Mouse (Mus musculus) midbrain, embryonic 12.5 days (tissue): ENCODE data around the gene Tmf1. TPM values are rescaled to one million over a fixed set of nuclear protein-coding genes. Genes with fewer than 3 reads are reported as not detected.
A peak's percentile ranks its signal among the peaks of the same experiment; 100 is the strongest.

Source experiments
- ATAC-seq: fragments of 200-750 bp; cut with Nextera tagmentation; 2 replicates; pipeline ENCODE4 v1.8.0; 2017; ENCODE audit warnings: low read depth, moderate TSS enrichment, moderate library complexity; ENCODE audit not compliant: low FRiP score
- H3K27ac ChIP-seq: fragments of 300-500 bp; sonication (generic); replicated peaks from 2 replicates; pipeline ENCODE4 v1.5.1; 2016; ENCODE audit warnings: mild to moderate bottlenecking
- H3K27me3 ChIP-seq: fragments of 300-500 bp; sonication (generic); 2 replicates; pipeline ENCODE4 v1.6.1; 2016; ENCODE audit warnings: mild to moderate bottlenecking
- H3K36me3 ChIP-seq: fragments of 300-500 bp; sonication (generic); 2 replicates; pipeline ENCODE4 v1.6.1; 2016
- H3K4me1 ChIP-seq: fragments of 300-500 bp; sonication (generic); 2 replicates; pipeline ENCODE4 v1.6.1; 2016
- H3K4me2 ChIP-seq: fragments of 300-500 bp; sonication (generic); replicated peaks from 2 replicates; pipeline ENCODE4 v1.6.1; 2016; ENCODE audit warnings: mild to moderate bottlenecking, moderate library complexity
- H3K4me3 ChIP-seq: fragments of 300-500 bp; sonication (generic); 2 replicates; pipeline ENCODE4 v1.5.1; 2016; ENCODE audit warnings: mild to moderate bottlenecking
- H3K9ac ChIP-seq: fragments of 300-500 bp; sonication (generic); replicated peaks from 2 replicates; pipeline ENCODE4 v1.6.1; 2016; ENCODE audit warnings: mild to moderate bottlenecking, moderate library complexity
- H3K9me3 ChIP-seq: fragments of 300-500 bp; sonication (generic); 2 replicates; pipeline ENCODE4 v1.6.1; 2016; ENCODE audit warnings: mild to moderate bottlenecking
- WGBS: fragments of 180-500 bp; shearing (Covaris S2); methylation state at CpG from one replicate; pipeline ENCODE4 v1.1.7; 2016; 5-methylcytosine and 5-hydroxymethylcytosine counted together
- polyA plus RNA-seq: library from polyadenylated mRNA; unstranded; fragments of >200 nt; fragmentation: Nextera tagmentation; extraction: Ambion mirVana; gene quantifications from 2 replicates; pipeline ENCODE4 v1.2.1, GENCODE M21; 2016

The Tmf1 gene
- polyA plus RNA-seq, result 34.3 and 35.8 TPM in 2 replicates

- Histone ChIP-seq H3K4me1 (peaks cover 15% of the 10 kb centered on the region), H3K4me3 (peak within 1 kb of the TSS; percentile 93), H3K27ac (peak within 1 kb of the TSS; percentile 95), H3K9ac (peak within 1 kb of the TSS; percentile 94), H3K27me3 (peaks cover 8% of the 10 kb centered on the region; the same call in 1 of the 2 replicates), H3K36me3 (peaks cover 8% of the 10 kb centered on the region), H3K9me3 (no peaks in the 10 kb centered on the region), H3K4me2 (peak within 1 kb of the TSS; percentile 70)
- under 1% methylated on average over 63 of the region's 80 CpGs for WGBS
- peak; percentile 96 for ATAC-seq
These were observed at the start of gene Tmf1 for GRCm38 (mm10) chr6:97178491-97179366. TSS of gene Tmf1 (minus strand) at chr6:97179122.

- no peak for ATAC-seq
- WGBS, result 94% methylated on average over 9 of the region's 9 CpGs
These were observed 48.3 kb upstream of the Tmf1 start for GRCm38 (mm10) chr6:97227067-97227847.

GRCm38 (mm10) chr6:97226083-97226491 is 47.2 kb upstream of the Tmf1 start:
- Histone ChIP-seq H3K36me3 (peaks cover 13% of the 10 kb centered on the region), H3K4me1 (peaks cover 14% of the 10 kb centered on the region), H3K4me2 (no peak overlapping the region), H3K27ac (no peak overlapping the region), H3K9me3 (no peaks in the 10 kb centered on the region), H3K27me3 (no peaks in the 10 kb centered on the region), H3K9ac (no peak overlapping the region), H3K4me3 (no peak overlapping the region)
- WGBS, result 47% methylated on average over 1 of the region's 1 CpGs
- ATAC-seq, result no peak

More at GRCm38 (mm10) chr6:97227067-97227847, 48.3 kb upstream of the Tmf1 start:
- no peaks in the 10 kb centered on the region for H3K27me3 ChIP-seq
- no peak overlapping the region for H3K4me2 ChIP-seq
- H3K9ac ChIP-seq, result no peak overlapping the region
- H3K4me1 ChIP-seq, result peaks cover 6% of the 10 kb centered on the region
- peaks cover 18% of the 10 kb centered on the region for H3K36me3 ChIP-seq
- H3K27ac ChIP-seq, result no peak overlapping the region
- no peak overlapping the region for H3K4me3 ChIP-seq
- no peaks in the 10 kb centered on the region for H3K9me3 ChIP-seq

- ATAC-seq, result no peak
These were observed 45.6 kb upstream of the Tmf1 start for GRCm38 (mm10) chr6:97224505-97224904.

GRCm38 (mm10) chr6:97223566-97223965 is 44.6 kb upstream of the Tmf1 start:
- no peak overlapping the region for H3K9ac ChIP-seq
- no peak overlapping the region for H3K4me3 ChIP-seq
- no peak overlapping the region for H3K27ac ChIP-seq
- H3K27me3 ChIP-seq, result no peaks in the 10 kb centered on the region
- no peak for ATAC-seq
- no peaks in the 10 kb centered on the region for H3K36me3 ChIP-seq
- no peak overlapping the region for H3K4me2 ChIP-seq
- peaks cover 14% of the 10 kb centered on the region for H3K4me1 ChIP-seq
- 76% methylated on average over 4 of the region's 4 CpGs for WGBS
- no peaks in the 10 kb centered on the region for H3K9me3 ChIP-seq

More at GRCm38 (mm10) chr6:97224505-97224904, 45.6 kb upstream of the Tmf1 start:
- no peaks in the 10 kb centered on the region for H3K27me3 ChIP-seq
- peaks cover 14% of the 10 kb centered on the region for H3K4me1 ChIP-seq
- H3K9ac ChIP-seq, result no peak overlapping the region
- H3K4me2 ChIP-seq, result no peak overlapping the region
- no peak overlapping the region for H3K4me3 ChIP-seq
- peaks cover 2% of the 10 kb centered on the region for H3K36me3 ChIP-seq
- H3K27ac ChIP-seq, result no peak overlapping the region
- 93% methylated on average over 8 of the region's 8 CpGs for WGBS
- H3K9me3 ChIP-seq, result no peaks in the 10 kb centered on the region

- ATAC-seq, result no peak
- WGBS, result 77% methylated on average over 5 of the region's 5 CpGs
- H3K4me1 ChIP-seq, result peaks cover 14% of the 10 kb centered on the region
These were observed 44.1 kb upstream of the Tmf1 start for GRCm38 (mm10) chr6:97222931-97223467.

GRCm38 (mm10) chr6:97222321-97222720 is 43.4 kb upstream of the Tmf1 start:
- no peak overlapping the region for H3K9ac ChIP-seq
- ATAC-seq, result no peak

More at GRCm38 (mm10) chr6:97222931-97223467, 44.1 kb upstream of the Tmf1 start:
- H3K27me3 ChIP-seq, result no peaks in the 10 kb centered on the region
- H3K4me3 ChIP-seq, result no peak overlapping the region
- H3K36me3 ChIP-seq, result no peaks in the 10 kb centered on the region
- H3K4me2 ChIP-seq, result no peak overlapping the region
- H3K9me3 ChIP-seq, result no peaks in the 10 kb centered on the region
- no peak overlapping the region for H3K9ac ChIP-seq
- H3K27ac ChIP-seq, result no peak overlapping the region

GRCm38 (mm10) chr6:97221205-97222025 is 42.5 kb upstream of the Tmf1 start:
- no peak overlapping the region for H3K4me2 ChIP-seq
- peaks cover 14% of the 10 kb centered on the region for H3K4me1 ChIP-seq
- H3K36me3 ChIP-seq, result no peaks in the 10 kb centered on the region
- no peak overlapping the region for H3K4me3 ChIP-seq
- H3K27me3 ChIP-seq, result no peaks in the 10 kb centered on the region
- WGBS, result 76% methylated on average over 15 of the region's 15 CpGs
- no peak overlapping the region for H3K9ac ChIP-seq
- H3K9me3 ChIP-seq, result no peaks in the 10 kb centered on the region
- H3K27ac ChIP-seq, result no peak overlapping the region
- ATAC-seq, result no peak

More at GRCm38 (mm10) chr6:97222321-97222720, 43.4 kb upstream of the Tmf1 start:
- Histone ChIP-seq H3K4me3 (no peak overlapping the region), H3K27me3 (no peaks in the 10 kb centered on the region), H3K27ac (no peak overlapping the region), H3K36me3 (no peaks in the 10 kb centered on the region), H3K4me1 (peaks cover 14% of the 10 kb centered on the region), H3K4me2 (no peak overlapping the region), H3K9me3 (no peaks in the 10 kb centered on the region)
- WGBS, result 48% methylated on average over 6 of the region's 6 CpGs

- no peak overlapping the region for H3K27ac ChIP-seq
- no peak for ATAC-seq
- H3K4me1 ChIP-seq, result peaks cover 12% of the 10 kb centered on the region
- no peak overlapping the region for H3K9ac ChIP-seq
- H3K36me3 ChIP-seq, result no peaks in the 10 kb centered on the region
- H3K27me3 ChIP-seq, result no peaks in the 10 kb centered on the region
- 75% methylated on average over 2 of the region's 5 CpGs for WGBS
- H3K9me3 ChIP-seq, result no peaks in the 10 kb centered on the region
- H3K4me3 ChIP-seq, result no peak overlapping the region
- no peak overlapping the region for H3K4me2 ChIP-seq
These were observed 41.8 kb upstream of the Tmf1 start for GRCm38 (mm10) chr6:97220672-97221071.

- H3K9ac ChIP-seq, result no peak overlapping the region
- H3K27me3 ChIP-seq, result no peaks in the 10 kb centered on the region
- no peak overlapping the region for H3K27ac ChIP-seq
- H3K4me2 ChIP-seq, result no peak overlapping the region
- H3K4me1 ChIP-seq, result peaks cover 10% of the 10 kb centered on the region; the same call in 1 of the 2 replicates
- H3K4me3 ChIP-seq, result no peak overlapping the region
- peaks cover 5% of the 10 kb centered on the region; the same call in 1 of the 2 replicates for H3K36me3 ChIP-seq
- no peaks in the 10 kb centered on the region for H3K9me3 ChIP-seq
- 91% methylated on average over 4 of the region's 4 CpGs for WGBS
- ATAC-seq, result no peak
These were observed 37.4 kb upstream of the Tmf1 start for GRCm38 (mm10) chr6:97216154-97216821.
